Mouse (Mus musculus) liver, embryonic 14.5 days (tissue): ENCODE data around the gene Shcbp1l.

Experiments used
- CTCF ChIP-seq: IDR thresholded peaks from 2 replicates; pipeline ENCODE4 v1.5.1; 2016; ENCODE audit warnings: antibody characterized with exemption, low read depth, control low read depth
- EP300 ChIP-seq: IDR thresholded peaks from 2 replicates; pipeline ENCODE4 v1.6.1; 2016; ENCODE audit warnings: antibody characterized with exemption, low read depth

DNA sequence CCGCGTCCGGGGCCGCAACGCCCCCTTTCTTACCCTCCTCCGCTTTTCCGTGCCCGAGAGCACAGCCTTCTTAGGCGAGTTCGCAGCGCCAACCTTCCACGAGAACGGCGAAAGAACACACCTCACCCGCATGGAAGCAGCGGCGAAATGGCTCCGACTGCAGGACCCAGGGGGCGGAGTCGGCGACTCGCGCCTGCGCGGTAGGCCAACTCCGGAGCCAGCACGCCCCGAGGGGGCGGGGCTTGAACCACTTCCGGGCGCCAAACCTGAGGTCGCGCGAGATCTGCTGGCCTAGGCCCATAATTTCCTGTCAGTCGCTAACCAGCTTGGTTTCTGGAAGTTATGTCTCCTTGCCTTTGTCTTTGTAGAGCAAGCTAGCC, 62.5 kb downstream of the Shcbp1l start, which contains the start of gene Dhx9:
- TF ChIP-seq CTCF (no peak), EP300 (no peak; the same call in 1 of the 2 replicates)
